Mouse (Mus musculus): ENCODE data around the gene Gm5796.
"Not testable (repeated sequence)": the region's sequence is repeated elsewhere in the genome, so short reads cannot be mapped to it uniquely, and the experiment has no call there.

The Gm5796 gene

DNA sequence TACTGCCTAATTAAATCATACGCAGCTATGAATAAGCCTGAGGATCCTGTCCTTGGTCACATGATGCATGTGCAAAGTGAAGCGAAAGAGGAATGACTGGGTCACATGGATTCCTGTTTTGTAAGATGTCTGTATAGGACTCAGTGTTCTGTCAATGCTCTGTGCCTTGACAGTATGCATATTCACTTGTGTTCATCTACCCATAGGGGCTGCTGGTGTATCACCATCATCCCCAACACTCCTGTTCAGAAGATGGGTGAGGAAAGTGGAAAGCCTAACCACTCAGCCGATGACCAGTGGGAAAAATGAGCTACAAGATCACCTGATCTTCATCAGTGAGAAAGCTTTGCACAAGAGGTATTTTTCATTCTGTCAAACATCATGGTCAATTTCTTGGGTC, at the start of gene Gm5796:
Gene Gm5796 (plus strand): TSS at position 301 of the 400 bp plus-strand sequence.
- DNase-seq (ENCODE audit: low spot score): not testable (repeated sequence)

DNA sequence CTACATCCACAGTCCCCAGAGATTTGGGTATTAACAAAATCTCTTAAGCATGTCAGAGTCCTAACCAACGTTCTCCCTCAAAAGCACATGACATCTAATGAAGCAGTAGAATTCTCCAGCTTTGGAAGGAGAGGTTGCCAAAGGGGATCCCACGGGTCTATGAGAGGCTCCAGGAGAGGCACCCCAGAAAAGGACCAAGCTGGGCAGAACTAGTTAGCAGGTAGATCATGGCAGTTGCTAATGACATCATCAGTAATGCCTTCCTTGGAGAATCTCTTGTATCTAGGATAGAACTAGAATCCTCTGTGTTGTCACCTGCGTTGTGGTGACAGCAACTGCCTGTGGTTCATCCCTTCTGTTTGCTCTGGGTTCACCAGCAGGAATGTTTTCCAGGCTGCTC, 25.6 kb upstream of the Gm5796 start, which contains the start of gene Gm3099:
Gene Gm3099 (plus strand): TSS at position 301 of the 400 bp plus-strand sequence.
- not testable (repeated sequence) for DNase-seq (ENCODE audit: low spot score)

DNA sequence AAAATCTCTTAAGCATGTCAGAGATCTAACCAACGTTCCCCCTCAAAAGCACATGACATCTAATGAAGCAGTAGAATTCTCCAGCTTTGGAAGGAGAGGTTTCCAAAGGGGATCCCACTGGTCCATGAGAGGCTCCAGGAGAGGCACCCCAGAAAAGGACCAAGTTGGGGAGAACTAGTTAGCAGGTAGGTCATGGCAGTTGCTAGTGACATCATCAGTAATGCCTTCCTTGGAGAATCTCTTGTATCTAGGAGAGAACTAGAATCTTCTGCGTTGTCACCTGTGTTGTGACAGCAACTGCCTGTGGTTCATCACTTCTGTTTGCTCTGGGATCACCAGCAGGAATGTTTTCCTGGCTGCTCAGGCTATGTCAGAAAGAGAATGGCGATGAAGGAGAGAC, 60.1 kb downstream of the Gm5796 start, which contains the start of gene Gm3115:
Gene Gm3115 (plus strand): TSS at position 301 of the 400 bp plus-strand sequence.
- not testable (repeated sequence) for DNase-seq (ENCODE audit: low spot score)

Measured in spleen, adult 12 weeks (tissue).